Mouse (Mus musculus) kidney, embryonic 15.5 days (tissue): ENCODE measurements around the gene Narfl. TPM values are rescaled to one million over a fixed set of nuclear protein-coding genes. Genes with fewer than 3 reads are reported as not detected.
A peak's percentile ranks its signal among the peaks of the same experiment; 100 is the strongest.

Source experiments
- ATAC-seq: fragments of 200-750 bp; cut with Nextera tagmentation; replicated peaks from 2 replicates; pipeline ENCODE4 v1.8.0; 2017; ENCODE audit warnings: moderate TSS enrichment; ENCODE audit not compliant: low FRiP score
- H3K27ac ChIP-seq: fragments of 300-500 bp; sonication (generic); 2 replicates; pipeline ENCODE4 v1.5.1; 2015; ENCODE audit warnings: mild to moderate bottlenecking, inconsistent platforms
- H3K27me3 ChIP-seq: fragments of 300-500 bp; sonication (generic); 2 replicates; pipeline ENCODE4 v1.6.1; 2015; ENCODE audit warnings: inconsistent platforms
- H3K36me3 ChIP-seq: fragments of 300-500 bp; sonication (generic); 2 replicates; pipeline ENCODE4 v1.6.1; 2015; ENCODE audit warnings: inconsistent platforms
- H3K4me1 ChIP-seq: fragments of 300-500 bp; sonication (generic); 2 replicates; pipeline ENCODE4 v1.6.1; 2015; ENCODE audit warnings: inconsistent platforms
- H3K4me2 ChIP-seq: fragments of 300-500 bp; sonication (generic); 2 replicates; pipeline ENCODE4 v1.6.1; 2015; ENCODE audit warnings: moderate library complexity, mild to moderate bottlenecking, inconsistent platforms
- H3K4me3 ChIP-seq: fragments of 300-500 bp; sonication (generic); replicated peaks from 2 replicates; pipeline ENCODE4 v1.5.1; 2015; ENCODE audit warnings: mild to moderate bottlenecking, inconsistent platforms
- H3K9ac ChIP-seq: fragments of 300-500 bp; sonication (generic); 2 replicates; pipeline ENCODE4 v1.6.1; 2015; ENCODE audit warnings: mild to moderate bottlenecking, inconsistent platforms
- H3K9me3 ChIP-seq: fragments of 300-500 bp; sonication (generic); replicated peaks from 2 replicates; pipeline ENCODE4 v1.6.1; 2016; ENCODE audit warnings: inconsistent platforms
- WGBS: fragments of 180-500 bp; shearing (Covaris S2); methylation state at CpG from one replicate; pipeline ENCODE4 v1.1.7; 2015; ENCODE audit warnings: mixed read lengths; 5-methylcytosine and 5-hydroxymethylcytosine counted together
- polyA plus RNA-seq: library from polyadenylated mRNA; unstranded; fragments of >200 nt; fragmentation: Nextera tagmentation; extraction: Ambion mirVana; gene quantifications from 2 replicates; pipeline ENCODE4 v1.2.1, GENCODE M21; 2015

Gene Narfl
- polyA plus RNA-seq, 1 experiment from 2014 or later, result 30.6 TPM

DNA sequence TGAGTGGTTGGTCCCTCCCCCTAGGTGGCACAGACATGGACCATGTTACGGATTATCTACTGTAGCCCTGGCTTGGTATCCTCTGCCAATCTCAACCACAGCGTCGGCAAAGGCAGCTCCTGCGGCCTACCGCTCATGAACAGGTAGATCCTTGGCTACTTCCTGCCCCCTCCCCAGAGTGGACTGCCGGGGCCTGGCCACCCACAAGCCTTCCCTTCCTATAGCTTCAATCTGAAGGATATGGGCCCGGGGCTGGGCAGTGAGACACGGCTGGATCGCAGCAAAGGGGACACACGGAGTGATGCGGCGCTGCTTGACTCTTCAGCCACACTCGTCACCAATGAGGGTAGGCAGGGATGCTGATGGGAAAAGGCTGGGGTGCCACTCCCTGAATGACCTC lies 53.4 kb downstream of the Narfl start:
- Histone ChIP-seq H3K4me3 (no peak overlapping the region), H3K4me2 (no peak overlapping the region), H3K36me3 (peaks cover 50% of the 10 kb centered on the region), H3K9ac (no peak overlapping the region), H3K27me3 (peaks cover 7% of the 10 kb centered on the region), H3K9me3 (no peaks in the 10 kb centered on the region), H3K4me1 (peaks cover 67% of the 10 kb centered on the region), H3K27ac (no peak overlapping the region)
- ATAC-seq, result no peak
- WGBS, result 92% methylated on average over 13 of the region's 13 CpGs

DNA sequence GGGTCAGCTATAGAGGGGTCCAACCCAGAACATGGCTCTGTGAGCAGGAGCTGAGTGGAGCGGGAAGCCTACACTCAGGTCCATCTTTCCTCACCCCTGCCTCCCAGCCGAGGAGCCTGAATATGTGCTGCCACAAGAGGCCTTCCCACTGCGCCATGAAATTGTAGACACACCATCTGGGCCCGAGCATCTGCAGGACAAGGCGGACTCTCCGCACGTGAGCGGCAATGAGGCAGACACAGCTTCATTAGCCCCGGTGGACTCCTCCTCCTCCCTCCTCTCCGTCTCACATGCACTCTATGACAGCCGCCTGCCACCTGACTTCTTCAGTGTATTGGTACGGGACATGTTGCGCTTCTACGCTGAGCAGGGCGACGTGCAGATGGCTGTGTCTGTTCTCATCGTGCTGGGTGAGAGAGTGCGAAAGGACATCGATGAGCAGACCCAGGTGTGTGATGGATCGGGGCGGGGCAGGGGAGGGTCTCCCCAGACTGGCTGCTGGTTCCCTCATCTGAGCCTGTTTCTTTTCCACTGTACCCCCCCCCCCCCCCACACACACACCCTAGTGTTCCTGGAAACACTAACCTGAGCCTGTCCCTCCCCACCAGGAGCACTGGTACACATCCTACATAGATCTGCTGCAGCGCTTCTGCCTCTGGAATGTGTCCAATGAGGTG lies 54.1 kb downstream of the Narfl start:
- H3K4me1 ChIP-seq, result peaks cover 69% of the 10 kb centered on the region
- WGBS, result 90% methylated on average over 22 of the region's 22 CpGs
- peak overlapping the region; percentile 95; the same call in 1 of the 2 replicates for H3K27ac ChIP-seq

DNA sequence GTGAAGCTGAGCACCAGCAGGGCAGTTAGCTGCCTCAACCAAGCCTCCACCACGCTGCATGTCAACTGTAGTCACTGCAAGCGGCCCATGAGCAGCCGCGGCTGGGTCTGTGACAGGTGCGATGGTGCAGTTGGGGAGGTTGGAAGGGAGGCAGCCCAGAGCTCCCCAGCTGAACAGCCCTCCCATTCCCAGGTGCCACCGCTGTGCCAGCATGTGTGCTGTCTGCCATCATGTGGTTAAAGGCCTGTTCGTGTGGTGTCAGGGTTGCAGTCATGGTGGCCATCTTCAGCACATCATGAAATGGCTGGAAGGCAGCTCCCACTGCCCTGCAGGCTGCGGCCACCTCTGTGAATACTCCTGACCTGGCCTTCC lies 54.6 kb downstream of the Narfl start:
- 85% methylated on average over 8 of the region's 8 CpGs for WGBS
- Histone ChIP-seq H3K4me1 (peaks cover 69% of the 10 kb centered on the region), H3K36me3 (peaks cover 50% of the 10 kb centered on the region), H3K27me3 (no peaks in the 10 kb centered on the region), H3K9ac (peak overlapping the region; percentile 66), H3K9me3 (no peaks in the 10 kb centered on the region), H3K27ac (peak overlapping the region; percentile 95), H3K4me2 (peak overlapping the region; percentile 95), H3K4me3 (peak overlapping the region; percentile 57)
- no peak for ATAC-seq

More for the DNA sequence above, 54.1 kb downstream of the Narfl start:
- Histone ChIP-seq H3K9ac (no peak overlapping the region), H3K27me3 (0 out of 2 replicates have a peak, but pooled peaks cover under 1% of the 10 kb centered on the region), H3K4me3 (no peak overlapping the region), H3K9me3 (no peaks in the 10 kb centered on the region), H3K36me3 (peaks cover 50% of the 10 kb centered on the region), H3K4me2 (peak overlapping the region; percentile 95)
- ATAC-seq, result no peak

GRCm38 (mm10) chr17:25828712-25829557 lies 55.4 kb downstream of the Narfl start, which contains the start of gene Jmjd8:
TSS of gene Jmjd8 (plus strand) at chr17:25828867.
- H3K4me1 ChIP-seq, result peaks cover 71% of the 10 kb centered on the region
- no peaks in the 10 kb centered on the region for H3K27me3 ChIP-seq
- ATAC-seq, result no peak; the same call in 1 of the 2 replicates
- H3K36me3 ChIP-seq, result peaks cover 50% of the 10 kb centered on the region
- peak within 1 kb of the TSS; percentile 95 for H3K4me2 ChIP-seq
- H3K9me3 ChIP-seq, result no peaks in the 10 kb centered on the region
- peak within 1 kb of the TSS; percentile 95 for H3K27ac ChIP-seq
- H3K9ac ChIP-seq, result peak within 1 kb of the TSS; percentile 66
- under 1% methylated on average over 32 of the region's 32 CpGs for WGBS
- peak within 1 kb of the TSS; percentile 57 for H3K4me3 ChIP-seq

GRCm38 (mm10) chr17:25829558-25830017 lies 56.0 kb downstream of the Narfl start:
- H3K4me1 ChIP-seq, result peaks cover 71% of the 10 kb centered on the region
- peaks cover 50% of the 10 kb centered on the region for H3K36me3 ChIP-seq
- peak overlapping the region; percentile 66 for H3K9ac ChIP-seq
- H3K4me3 ChIP-seq, result peak overlapping the region; percentile 57
- WGBS, result 39% methylated on average over 8 of the region's 8 CpGs
- no peak for ATAC-seq
- no peaks in the 10 kb centered on the region for H3K27me3 ChIP-seq
- peak overlapping the region; percentile 95 for H3K4me2 ChIP-seq
- peak overlapping the region; percentile 95 for H3K27ac ChIP-seq
- H3K9me3 ChIP-seq, result no peaks in the 10 kb centered on the region

DNA sequence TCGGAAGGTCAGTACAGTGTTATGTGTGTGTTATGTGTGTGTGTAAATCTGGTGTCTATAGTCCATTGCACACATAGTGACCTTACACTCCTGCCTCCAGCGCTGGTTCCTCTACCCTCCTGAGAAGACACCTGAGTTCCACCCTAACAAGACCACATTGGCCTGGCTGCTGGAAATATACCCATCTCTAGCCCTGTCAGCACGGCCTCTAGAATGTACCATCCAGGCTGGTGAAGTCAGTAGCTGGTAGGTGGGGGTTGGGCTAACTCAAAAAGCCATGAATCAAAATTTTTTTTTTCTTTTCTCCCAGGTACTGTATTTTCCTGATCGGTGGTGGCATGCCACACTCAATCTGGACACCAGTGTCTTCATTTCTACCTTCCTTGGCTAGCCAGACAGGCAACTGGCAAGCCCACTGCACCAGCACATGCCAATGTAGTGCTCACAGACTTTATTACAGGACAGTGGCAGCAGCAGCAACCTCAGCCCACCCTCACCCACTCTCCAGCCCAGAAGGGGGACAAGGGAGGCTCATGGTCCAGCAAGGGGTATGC lies 56.7 kb downstream of the Narfl start:
- H3K4me1 ChIP-seq, result peaks cover 71% of the 10 kb centered on the region
- H3K4me2 ChIP-seq, result peak overlapping the region; percentile 95
- no peak for ATAC-seq
- H3K9ac ChIP-seq, result 0 out of 2 replicates have a peak overlapping the region, but pooled peaks have one; percentile 66
- peaks cover 56% of the 10 kb centered on the region for H3K36me3 ChIP-seq
- no peaks in the 10 kb centered on the region for H3K9me3 ChIP-seq
- 0 out of 2 replicates have a peak overlapping the region, but pooled peaks have one; percentile 95 for H3K27ac ChIP-seq
- WGBS, result 85% methylated on average over 4 of the region's 4 CpGs
- H3K27me3 ChIP-seq, result no peaks in the 10 kb centered on the region
- H3K4me3 ChIP-seq, result peak overlapping the region; percentile 64

DNA sequence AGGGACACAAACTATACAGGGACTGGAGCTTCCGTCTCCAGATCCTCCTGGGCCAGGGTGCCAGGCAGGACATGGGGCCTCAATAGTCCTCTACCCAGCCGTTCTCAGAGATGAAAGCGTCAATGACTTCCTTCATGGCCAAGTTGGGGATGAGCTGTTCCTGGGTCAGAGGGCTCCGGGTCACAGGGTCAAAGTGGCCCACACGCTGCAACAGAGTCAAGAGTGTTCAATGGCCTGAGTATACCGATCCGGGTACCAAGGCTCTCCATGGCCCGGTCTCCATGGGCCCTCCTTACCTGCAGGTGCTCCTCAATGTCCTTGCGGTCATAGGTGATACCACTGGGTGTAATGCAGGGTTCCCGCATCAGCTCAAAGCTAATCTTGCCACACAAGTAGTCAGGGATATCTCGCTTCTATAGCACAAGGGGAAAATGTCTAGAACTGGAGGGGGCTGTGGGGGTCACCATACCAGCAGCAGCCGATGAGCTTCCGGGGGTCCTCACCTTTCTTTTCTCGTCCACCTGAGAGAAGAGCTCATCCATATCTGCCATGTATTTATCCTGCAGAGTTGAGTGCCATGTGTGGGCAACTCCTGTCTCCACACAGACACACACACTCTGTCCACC lies 57.3 kb downstream of the Narfl start:
- Histone ChIP-seq H3K4me3 (peak overlapping the region; percentile 64), H3K27ac (0 out of 2 replicates have a peak overlapping the region, but pooled peaks have one; percentile 95), H3K9me3 (no peaks in the 10 kb centered on the region), H3K27me3 (no peaks in the 10 kb centered on the region), H3K36me3 (peaks cover 57% of the 10 kb centered on the region), H3K4me1 (peaks cover 73% of the 10 kb centered on the region), H3K9ac (peak overlapping the region; percentile 73; the same call in 1 of the 2 replicates), H3K4me2 (peak overlapping the region; percentile 95)
- no peak for ATAC-seq
- 90% methylated on average over 14 of the region's 14 CpGs for WGBS

DNA sequence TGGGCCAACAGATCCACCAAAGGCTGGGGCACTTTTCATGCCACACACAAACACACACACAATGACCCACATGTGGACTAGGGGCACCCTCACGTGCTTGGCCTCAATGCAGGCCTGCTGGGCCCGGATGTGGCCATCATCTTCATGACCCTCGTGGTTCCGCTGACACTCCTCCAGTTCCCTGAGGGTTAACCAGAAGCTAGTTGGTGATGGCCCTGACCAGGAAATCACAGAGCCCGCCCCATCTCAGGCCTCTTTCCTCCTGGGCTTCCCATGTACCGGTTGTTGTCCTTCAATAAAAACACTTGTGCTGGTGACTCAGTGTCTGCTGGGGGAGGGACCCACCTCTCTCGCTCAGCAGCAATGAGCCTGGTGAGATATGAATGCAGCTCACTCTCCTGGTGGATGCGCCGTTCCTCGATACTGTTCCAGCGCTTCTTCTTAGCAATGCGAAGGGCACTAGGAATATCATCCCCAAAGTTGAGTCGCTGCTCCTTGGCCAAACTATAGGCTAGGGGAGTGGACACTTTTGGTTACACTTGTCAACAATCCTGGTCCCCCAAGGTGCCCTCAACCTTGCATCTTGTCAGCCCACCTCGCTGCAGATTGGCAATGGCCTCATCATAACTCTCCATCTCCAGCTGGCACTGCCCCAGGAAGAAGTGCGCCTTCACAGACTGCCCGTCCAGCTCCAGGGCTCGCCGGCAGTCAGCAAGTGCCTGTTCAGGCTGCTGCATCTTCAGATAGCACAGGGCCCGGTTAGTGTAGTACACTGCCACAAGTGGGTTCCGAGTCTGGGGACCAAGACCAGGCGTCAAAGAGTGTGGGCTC lies 58.1 kb downstream of the Narfl start:
- Histone ChIP-seq H3K4me1 (peaks cover 75% of the 10 kb centered on the region), H3K4me3 (peak overlapping the region; percentile 64), H3K27me3 (no peaks in the 10 kb centered on the region), H3K27ac (peak overlapping the region; percentile 100), H3K9me3 (no peaks in the 10 kb centered on the region), H3K4me2 (peak overlapping the region; percentile 95), H3K9ac (peak overlapping the region; percentile 73), H3K36me3 (peaks cover 51% of the 10 kb centered on the region)
- WGBS, result 55% methylated on average over 21 of the region's 21 CpGs
- no peak for ATAC-seq

- Histone ChIP-seq H3K4me2 (peak overlapping the region; percentile 95), H3K9ac (peak overlapping the region; percentile 73), H3K27ac (peak overlapping the region; percentile 100), H3K27me3 (no peaks in the 10 kb centered on the region), H3K9me3 (no peaks in the 10 kb centered on the region), H3K4me3 (peak overlapping the region; percentile 64), H3K36me3 (peaks cover 42% of the 10 kb centered on the region), H3K4me1 (peaks cover 82% of the 10 kb centered on the region)
- ATAC-seq, result peak; percentile 89
- WGBS, result under 1% methylated on average over 76 of the region's 77 CpGs
These were observed 59.1 kb downstream of the Narfl start for GRCm38 (mm10) chr17:25832436-25833290.
